Mouse (Mus musculus) liver, embryonic 12.5 days (tissue): Measurements from ENCODE around the gene Usp16. TPM values are rescaled to one million over a fixed set of nuclear protein-coding genes. Genes with fewer than 3 reads are reported as not detected.

Source experiments
- ATAC-seq: fragments of 200-750 bp; cut with Nextera tagmentation; 2 replicates; pipeline ENCODE4 v1.8.0; 2017; ENCODE audit warnings: moderate number of reproducible peaks, mild to moderate bottlenecking, moderate library complexity
- H3K27ac ChIP-seq: fragments of 300-500 bp; sonication (generic); 2 replicates; pipeline ENCODE4 v1.5.1; 2016; ENCODE audit warnings: mild to moderate bottlenecking
- H3K27me3 ChIP-seq: fragments of 300-500 bp; sonication (generic); replicated peaks from 2 replicates; pipeline ENCODE4 v1.6.1; 2016; ENCODE audit warnings: mild to moderate bottlenecking, moderate library complexity
- H3K36me3 ChIP-seq: fragments of 300-500 bp; sonication (generic); 2 replicates; pipeline ENCODE4 v1.6.1; 2016; ENCODE audit warnings: mild to moderate bottlenecking, moderate library complexity
- H3K4me1 ChIP-seq: fragments of 300-500 bp; sonication (generic); 2 replicates; pipeline ENCODE4 v1.6.1; 2016
- H3K4me2 ChIP-seq: fragments of 300-500 bp; sonication (generic); 2 replicates; pipeline ENCODE4 v1.6.1; 2016; ENCODE audit warnings: mild to moderate bottlenecking, moderate library complexity
- H3K4me3 ChIP-seq: fragments of 300-500 bp; sonication (generic); 2 replicates; pipeline ENCODE4 v1.5.1; 2016; ENCODE audit warnings: mild to moderate bottlenecking, moderate library complexity
- H3K9ac ChIP-seq: fragments of 300-500 bp; sonication (generic); 2 replicates; pipeline ENCODE4 v1.6.1; 2016; ENCODE audit warnings: mild to moderate bottlenecking, moderate library complexity
- H3K9me3 ChIP-seq: fragments of 300-500 bp; sonication (generic); replicated peaks from 2 replicates; pipeline ENCODE4 v1.6.1; 2016; ENCODE audit warnings: mild to moderate bottlenecking, moderate library complexity
- WGBS: fragments of 180-500 bp; shearing (Covaris S2); methylation state at CpG from one replicate; pipeline ENCODE4 v1.1.7; 2016; ENCODE audit not compliant: insufficient replicate concordance; 5-methylcytosine and 5-hydroxymethylcytosine counted together
- polyA plus RNA-seq: library from polyadenylated mRNA; unstranded; fragments of >200 nt; fragmentation: Nextera tagmentation; extraction: Ambion mirVana; gene quantifications from 2 replicates; pipeline ENCODE4 v1.2.1, GENCODE M21; 2016

The Usp16 gene
- polyA plus RNA-seq, 1 experiment from 2014 or later: 25.2 TPM

GRCm38 (mm10) chr16:87441089-87441488 is 13.4 kb upstream of the Usp16 start:
- peak overlapping the region; percentile 87; the same call in 1 of the 2 replicates for H3K27ac ChIP-seq

GRCm38 (mm10) chr16:87442291-87442690 is 12.2 kb upstream of the Usp16 start:
- Histone ChIP-seq H3K4me3 (no peak overlapping the region), H3K9me3 (no peaks in the 10 kb centered on the region), H3K27me3 (no peaks in the 10 kb centered on the region), H3K4me1 (peaks cover 20% of the 10 kb centered on the region), H3K27ac (no peak overlapping the region), H3K36me3 (no peaks in the 10 kb centered on the region), H3K4me2 (no peak overlapping the region), H3K9ac (no peak overlapping the region)
- no peak for ATAC-seq
- WGBS: 58% methylated on average over 5 of the region's 5 CpGs

More at GRCm38 (mm10) chr16:87441089-87441488, 13.4 kb upstream of the Usp16 start:
- 9% methylated on average over 9 of the region's 9 CpGs for WGBS
- peak; percentile 24; the same call in 1 of the 2 replicates for ATAC-seq
- Histone ChIP-seq H3K9me3 (no peaks in the 10 kb centered on the region), H3K4me3 (peak overlapping the region; percentile 90), H3K4me1 (peaks cover 20% of the 10 kb centered on the region), H3K9ac (peak overlapping the region; percentile 87), H3K36me3 (no peaks in the 10 kb centered on the region), H3K4me2 (peak overlapping the region; percentile 85), H3K27me3 (no peaks in the 10 kb centered on the region)

- no peaks in the 10 kb centered on the region for H3K9me3 ChIP-seq
- no peak overlapping the region for H3K4me2 ChIP-seq
- no peak overlapping the region for H3K27ac ChIP-seq
- H3K36me3 ChIP-seq: no peaks in the 10 kb centered on the region
- no peak overlapping the region for H3K4me3 ChIP-seq
- H3K4me1 ChIP-seq: peaks cover 20% of the 10 kb centered on the region
- ATAC-seq: no peak
- H3K9ac ChIP-seq: no peak overlapping the region
- H3K27me3 ChIP-seq: no peaks in the 10 kb centered on the region
Measured at GRCm38 (mm10) chr16:87443245-87443644, 11.3 kb upstream of the Usp16 start.

GRCm38 (mm10) chr16:87444071-87444470 is 10.4 kb upstream of the Usp16 start:
- H3K9me3 ChIP-seq: no peaks in the 10 kb centered on the region
- no peak overlapping the region for H3K4me2 ChIP-seq
- H3K4me1 ChIP-seq: peaks cover 20% of the 10 kb centered on the region
- H3K36me3 ChIP-seq: no peaks in the 10 kb centered on the region
- WGBS: 50% methylated on average over 1 of the region's 1 CpGs
- no peak overlapping the region for H3K9ac ChIP-seq
- no peak overlapping the region for H3K4me3 ChIP-seq
- no peak for ATAC-seq
- H3K27me3 ChIP-seq: no peaks in the 10 kb centered on the region
- H3K27ac ChIP-seq: no peak overlapping the region

GRCm38 (mm10) chr16:87445110-87445509 is 9.4 kb upstream of the Usp16 start:
- Histone ChIP-seq H3K4me1 (peaks cover 13% of the 10 kb centered on the region), H3K27ac (no peak overlapping the region), H3K9ac (no peak overlapping the region), H3K9me3 (no peaks in the 10 kb centered on the region), H3K36me3 (no peaks in the 10 kb centered on the region), H3K27me3 (no peaks in the 10 kb centered on the region), H3K4me2 (no peak overlapping the region), H3K4me3 (no peak overlapping the region)
- no peak for ATAC-seq

- H3K36me3 ChIP-seq: no peaks in the 10 kb centered on the region
- WGBS: 88% methylated on average over 3 of the region's 3 CpGs
- no peak overlapping the region for H3K9ac ChIP-seq
- no peak for ATAC-seq
- H3K4me2 ChIP-seq: no peak overlapping the region
- H3K27ac ChIP-seq: no peak overlapping the region
- H3K27me3 ChIP-seq: no peaks in the 10 kb centered on the region
- H3K9me3 ChIP-seq: no peaks in the 10 kb centered on the region
- H3K4me1 ChIP-seq: peaks cover 13% of the 10 kb centered on the region
- H3K4me3 ChIP-seq: no peak overlapping the region
Measured at GRCm38 (mm10) chr16:87445528-87445927, 9.0 kb upstream of the Usp16 start.

- Histone ChIP-seq H3K9me3 (no peaks in the 10 kb centered on the region), H3K4me2 (no peak overlapping the region), H3K27me3 (no peaks in the 10 kb centered on the region), H3K9ac (no peak overlapping the region), H3K36me3 (peaks cover under 1% of the 10 kb centered on the region; the same call in 1 of the 2 replicates), H3K4me3 (no peak overlapping the region), H3K4me1 (peaks cover 30% of the 10 kb centered on the region), H3K27ac (no peak overlapping the region)
- 56% methylated on average over 2 of the region's 2 CpGs for WGBS
- no peak for ATAC-seq
Measured at GRCm38 (mm10) chr16:87453226-87453625, 1.3 kb upstream of the Usp16 start.

GRCm38 (mm10) chr16:87455180-87455611 is 693 bp downstream of the Usp16 start:
- peak; percentile 81 for ATAC-seq
- peaks cover 20% of the 10 kb centered on the region for H3K36me3 ChIP-seq
- H3K4me2 ChIP-seq: peak overlapping the region; percentile 95
- peak overlapping the region; percentile 93 for H3K9ac ChIP-seq
- no peaks in the 10 kb centered on the region for H3K27me3 ChIP-seq
- H3K9me3 ChIP-seq: no peaks in the 10 kb centered on the region
- peak overlapping the region; percentile 82 for H3K27ac ChIP-seq
- peaks cover 30% of the 10 kb centered on the region for H3K4me1 ChIP-seq
- under 1% methylated on average over 38 of the region's 38 CpGs for WGBS
- peak overlapping the region; percentile 91 for H3K4me3 ChIP-seq

GRCm38 (mm10) chr16:87458752-87459151 is 4.2 kb downstream of the Usp16 start:
- peaks cover 51% of the 10 kb centered on the region for H3K36me3 ChIP-seq
- no peaks in the 10 kb centered on the region for H3K27me3 ChIP-seq
- no peak overlapping the region for H3K27ac ChIP-seq
- 91% methylated on average over 3 of the region's 3 CpGs for WGBS
- H3K4me2 ChIP-seq: no peak overlapping the region
- H3K4me1 ChIP-seq: peaks cover 30% of the 10 kb centered on the region
- H3K9ac ChIP-seq: no peak overlapping the region
- no peak for ATAC-seq
- no peaks in the 10 kb centered on the region for H3K9me3 ChIP-seq
- H3K4me3 ChIP-seq: no peak overlapping the region

GRCm38 (mm10) chr16:87470579-87470978 is 16.1 kb downstream of the Usp16 start:
- H3K4me2 ChIP-seq: no peak overlapping the region
- H3K9me3 ChIP-seq: no peaks in the 10 kb centered on the region
- H3K27ac ChIP-seq: no peak overlapping the region
- no peak overlapping the region for H3K4me3 ChIP-seq
- H3K4me1 ChIP-seq: no peaks in the 10 kb centered on the region
- H3K36me3 ChIP-seq: peaks cover 86% of the 10 kb centered on the region
- H3K27me3 ChIP-seq: no peaks in the 10 kb centered on the region
- H3K9ac ChIP-seq: no peak overlapping the region
- WGBS: 80% methylated on average over 4 of the region's 4 CpGs
- ATAC-seq: no peak

GRCm38 (mm10) chr16:87484367-87484766 is 29.9 kb downstream of the Usp16 start:
- Histone ChIP-seq H3K4me3 (no peak overlapping the region), H3K4me1 (no peaks in the 10 kb centered on the region), H3K9me3 (no peaks in the 10 kb centered on the region), H3K9ac (no peak overlapping the region), H3K27ac (no peak overlapping the region), H3K27me3 (no peaks in the 10 kb centered on the region), H3K4me2 (no peak overlapping the region), H3K36me3 (peaks cover 92% of the 10 kb centered on the region)
- no peak for ATAC-seq
- 87% methylated on average over 5 of the region's 5 CpGs for WGBS

GRCm38 (mm10) chr16:87486739-87487138 is 32.2 kb downstream of the Usp16 start:
- Histone ChIP-seq H3K4me2 (no peak overlapping the region), H3K27ac (no peak overlapping the region), H3K4me3 (no peak overlapping the region), H3K36me3 (peaks cover 97% of the 10 kb centered on the region), H3K9me3 (no peaks in the 10 kb centered on the region), H3K4me1 (no peaks in the 10 kb centered on the region), H3K9ac (no peak overlapping the region), H3K27me3 (no peaks in the 10 kb centered on the region)
- 88% methylated on average over 5 of the region's 5 CpGs for WGBS
- ATAC-seq: no peak

- WGBS: 64% methylated on average over 2 of the region's 2 CpGs
- Histone ChIP-seq H3K4me1 (peaks cover 2% of the 10 kb centered on the region; the same call in 1 of the 2 replicates), H3K27ac (no peak overlapping the region), H3K9ac (no peak overlapping the region), H3K27me3 (no peaks in the 10 kb centered on the region), H3K36me3 (peaks cover 98% of the 10 kb centered on the region), H3K4me2 (no peak overlapping the region), H3K9me3 (no peaks in the 10 kb centered on the region), H3K4me3 (no peak overlapping the region)
- no peak for ATAC-seq
Measured at GRCm38 (mm10) chr16:87488605-87489004, 34.1 kb downstream of the Usp16 start.
